Mouse (Mus musculus): ENCODE data around the gene Arid5a.

DNA sequence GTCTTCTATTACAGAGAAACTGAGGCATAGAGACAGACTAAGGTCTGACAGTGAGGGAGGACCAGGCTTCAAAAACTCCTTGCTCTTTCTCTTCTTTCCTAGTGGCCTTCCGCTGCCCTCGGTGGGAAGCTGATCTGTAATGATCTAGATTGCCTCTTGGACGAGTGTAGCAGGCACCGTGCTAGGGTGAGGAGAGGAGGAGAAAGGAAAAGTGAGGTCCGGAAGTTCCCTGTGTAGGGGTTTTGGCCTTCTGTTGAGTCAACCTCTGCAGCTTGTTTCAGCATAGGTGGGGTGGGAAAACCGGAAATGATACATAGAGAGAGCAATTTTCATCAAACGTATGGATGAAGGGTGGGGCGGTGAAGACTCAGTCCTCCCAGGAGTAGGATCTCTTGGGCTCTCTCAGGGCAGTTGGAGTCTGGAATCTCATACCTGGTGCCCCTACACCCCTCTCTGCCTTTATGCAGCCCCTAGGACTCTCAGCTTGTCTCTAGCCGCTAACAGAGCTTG lies 1.5 kb downstream of the Arid5a start:
- TF ChIP-seq EP300 (IDR thresholded peaks at IDR 0.05) (no peak), CTCF (IDR thresholded peaks at IDR 0.05) (no peak)
